Mouse (Mus musculus) v-Abl transformed pro-B cells (cell line): ENCODE data around the gene Hivep1.

ENCODE experiments used
- in situ Hi-C, 2 experiments: fragments of 400-800 bp; cut with MboI; formaldehyde crosslinking; loops; one replicate each; pipeline ENCODE4 v1.15.1; 2025; ENCODE audit not compliant: unreplicated experiment in 2 of 2

Gene Hivep1

GRCm38 (mm10) chr13:42193016-42193415, 141.2 kb downstream of the Hivep1 start:
- in situ Hi-C loops: no loop called here

GRCm38 (mm10) chr13:42195671-42196070, 143.8 kb downstream of the Hivep1 start:
- in situ Hi-C loops: no loop called here

GRCm38 (mm10) chr13:42197656-42198055, 145.8 kb downstream of the Hivep1 start:
- in situ Hi-C loops: no loop called here

GRCm38 (mm10) chr13:42213556-42213955, 161.7 kb downstream of the Hivep1 start:
- in situ Hi-C loops: no loop called here

GRCm38 (mm10) chr13:42222401-42222800, 170.6 kb downstream of the Hivep1 start:
- in situ Hi-C loops: no loop called here

- in situ Hi-C loops: no loop called here
Measured at GRCm38 (mm10) chr13:42228849-42229248, 177.0 kb downstream of the Hivep1 start.

- in situ Hi-C loops: no loop called here
Measured at GRCm38 (mm10) chr13:42233741-42234419, 182.1 kb downstream of the Hivep1 start.

- in situ Hi-C loops: no loop called here
Measured at GRCm38 (mm10) chr13:42238520-42238919, 186.7 kb downstream of the Hivep1 start.

- in situ Hi-C loops: loop anchor here (5.0 to 10.0 kb wide), 3 partner anchors 197 to 527 kb away; no protein-coding TSS in a partner anchor
Measured at GRCm38 (mm10) chr13:42242131-42242530, 190.3 kb downstream of the Hivep1 start.
